Mouse (Mus musculus): Measurements from ENCODE around the gene Stk17b. TPM values are rescaled to one million over a fixed set of nuclear protein-coding genes. Genes with fewer than 3 reads are reported as not detected.
"Not testable (repeated sequence)": the region's sequence is repeated elsewhere in the genome, so short reads cannot be mapped to it uniquely, and the experiment has no call there.

Stk17b gene
- polyA plus RNA-seq, 1 experiment from 2014 or later: 17.1 TPM

DNA sequence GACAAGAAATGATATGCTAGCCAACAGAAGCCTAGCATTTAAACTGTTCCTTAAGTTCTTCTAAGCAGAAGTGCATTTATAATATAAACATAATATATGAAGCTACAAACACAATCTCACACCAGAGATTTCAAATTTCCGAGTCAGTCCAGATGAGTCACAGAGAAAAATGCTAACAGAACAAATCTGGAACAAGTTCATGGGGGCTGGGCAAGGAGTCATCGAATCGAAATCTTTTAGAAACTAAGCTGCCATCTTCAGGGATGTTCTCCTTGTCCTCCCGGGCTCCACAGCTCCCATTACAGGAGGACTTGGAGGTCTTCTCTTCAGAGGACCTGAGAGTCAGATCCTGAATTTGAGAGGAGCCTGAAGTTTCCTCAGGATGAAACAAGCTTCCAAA lies 27.7 kb downstream of the Stk17b start:
- H3K27ac ChIP-seq (ENCODE audit: low read depth, low read length): no peak overlapping the region
- 75% methylated on average over 4 of the region's 4 CpGs for WGBS
- no peak overlapping the region for H3K4me3 ChIP-seq (ENCODE audit: low read depth, low read length)
- peaks cover 19% of the 10 kb centered on the region for H3K36me3 ChIP-seq (ENCODE audit: control insufficient read depth, insufficient read depth)
- no peak for ATAC-seq
- H3K9ac ChIP-seq (ENCODE audit: low read depth, low read length): no peak overlapping the region
- no peak overlapping the region for H3K4me2 ChIP-seq (replicated peaks; ENCODE audit: low read depth)
- H3K9me3 ChIP-seq (ENCODE audit: control insufficient read depth): no peaks in the 10 kb centered on the region
- TF ChIP-seq CTCF (IDR thresholded peaks at IDR 0.05; ENCODE audit: low read depth): no peak
- no peaks in the 10 kb centered on the region for H3K27me3 ChIP-seq (replicated peaks; ENCODE audit: control insufficient read depth, insufficient read depth, low read length)
- no peaks in the 10 kb centered on the region for H3K4me1 ChIP-seq (replicated peaks; ENCODE audit: control insufficient read depth, insufficient read depth, low read length)

DNA sequence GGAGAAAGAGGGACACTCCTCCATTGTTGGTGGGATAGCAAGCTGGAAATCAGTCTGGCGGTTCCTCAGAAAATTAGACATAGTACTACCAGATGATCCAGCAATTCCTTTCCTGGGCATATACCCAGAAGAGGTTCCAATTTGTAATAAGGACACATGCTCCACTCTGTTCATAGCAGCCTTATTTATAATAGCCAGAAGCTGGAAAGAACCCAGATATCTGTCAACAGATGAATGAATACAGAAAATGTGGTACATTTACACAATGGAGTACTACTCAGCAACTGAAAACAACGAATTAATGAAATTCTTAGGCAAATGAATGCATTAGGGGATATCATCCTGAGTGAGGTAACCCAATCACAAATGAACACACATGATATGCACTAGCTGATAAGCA lies 31.5 kb downstream of the Stk17b start:
- not testable (repeated sequence) for ATAC-seq; H3K9ac ChIP-seq (ENCODE audit: low read depth, low read length); H3K9me3 ChIP-seq (ENCODE audit: control insufficient read depth); H3K27ac ChIP-seq (ENCODE audit: low read depth, low read length); H3K36me3 ChIP-seq (ENCODE audit: control insufficient read depth, insufficient read depth); H3K4me1 ChIP-seq (replicated peaks; ENCODE audit: control insufficient read depth, insufficient read depth, low read length); H3K4me3 ChIP-seq (ENCODE audit: low read depth, low read length); H3K27me3 ChIP-seq (replicated peaks; ENCODE audit: control insufficient read depth, insufficient read depth, low read length); H3K4me2 ChIP-seq (replicated peaks; ENCODE audit: low read depth)
- 91% methylated on average over 2 of the region's 2 CpGs for WGBS

DNA sequence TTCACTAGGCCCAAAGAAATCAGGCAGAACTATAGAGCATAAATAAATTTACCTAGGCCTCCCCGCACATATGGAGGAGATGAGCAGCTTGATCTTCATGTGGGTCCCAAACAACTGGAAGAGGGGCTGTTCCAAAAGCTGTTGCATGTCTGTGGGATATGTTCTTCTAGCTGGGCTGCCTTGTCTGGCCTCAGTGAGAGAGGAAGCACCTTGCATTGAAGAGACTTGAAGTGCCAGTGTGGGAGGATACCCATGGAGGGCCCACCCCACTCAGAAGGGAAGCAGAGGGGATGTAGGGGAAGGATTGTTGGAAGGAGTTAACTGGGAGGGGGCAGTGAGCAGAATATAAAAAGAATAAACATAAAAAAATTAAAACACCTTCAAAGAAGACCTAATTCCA lies 33.9 kb downstream of the Stk17b start:
- ATAC-seq: no peak
- H3K36me3 ChIP-seq (ENCODE audit: control insufficient read depth, insufficient read depth): no peaks in the 10 kb centered on the region
- no peaks in the 10 kb centered on the region for H3K27me3 ChIP-seq (replicated peaks; ENCODE audit: control insufficient read depth, insufficient read depth, low read length)
- H3K9ac ChIP-seq (ENCODE audit: low read depth, low read length): no peak overlapping the region
- no peak for TF ChIP-seq CTCF (IDR thresholded peaks at IDR 0.05; ENCODE audit: low read depth)
- no peak overlapping the region for H3K4me3 ChIP-seq (ENCODE audit: low read depth, low read length)
- 79% methylated on average over 1 of the region's 1 CpGs for WGBS
- H3K4me2 ChIP-seq (replicated peaks; ENCODE audit: low read depth): no peak overlapping the region
- H3K4me1 ChIP-seq (replicated peaks; ENCODE audit: control insufficient read depth, insufficient read depth, low read length): no peaks in the 10 kb centered on the region
- H3K27ac ChIP-seq (ENCODE audit: low read depth, low read length): no peak overlapping the region
- no peaks in the 10 kb centered on the region for H3K9me3 ChIP-seq (ENCODE audit: control insufficient read depth)

DNA sequence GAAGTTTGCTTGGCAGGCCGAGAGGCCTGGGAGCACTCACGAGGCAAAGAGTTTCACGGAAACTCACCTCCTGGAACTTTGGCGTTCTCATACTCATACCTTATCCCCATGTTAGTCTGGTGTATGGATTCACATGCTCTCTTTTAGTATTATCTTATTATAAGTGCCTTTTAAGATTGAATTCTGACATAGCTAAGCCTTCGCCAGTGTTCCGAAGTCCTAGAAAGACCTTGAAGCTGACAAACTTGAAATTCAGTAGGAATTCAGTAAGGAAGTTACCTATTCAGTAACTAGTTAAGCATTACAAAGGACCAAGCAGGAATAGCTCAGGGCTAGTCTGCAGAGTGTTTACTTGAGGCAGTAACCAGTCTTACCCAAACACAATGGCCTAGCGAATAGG lies 34.3 kb downstream of the Stk17b start:
- whole genome bisulfite sequencing: 92% methylated on average over 7 of the region's 7 CpGs
- H3K27ac ChIP-seq (ENCODE audit: low read depth, low read length); H3K4me3 ChIP-seq (ENCODE audit: low read depth, low read length); H3K4me1 ChIP-seq (replicated peaks; ENCODE audit: control insufficient read depth, insufficient read depth, low read length); H3K27me3 ChIP-seq (replicated peaks; ENCODE audit: control insufficient read depth, insufficient read depth, low read length); H3K4me2 ChIP-seq (replicated peaks; ENCODE audit: low read depth); H3K9me3 ChIP-seq (ENCODE audit: control insufficient read depth); ATAC-seq; H3K36me3 ChIP-seq (ENCODE audit: control insufficient read depth, insufficient read depth); H3K9ac ChIP-seq (ENCODE audit: low read depth, low read length): not testable (repeated sequence)

DNA sequence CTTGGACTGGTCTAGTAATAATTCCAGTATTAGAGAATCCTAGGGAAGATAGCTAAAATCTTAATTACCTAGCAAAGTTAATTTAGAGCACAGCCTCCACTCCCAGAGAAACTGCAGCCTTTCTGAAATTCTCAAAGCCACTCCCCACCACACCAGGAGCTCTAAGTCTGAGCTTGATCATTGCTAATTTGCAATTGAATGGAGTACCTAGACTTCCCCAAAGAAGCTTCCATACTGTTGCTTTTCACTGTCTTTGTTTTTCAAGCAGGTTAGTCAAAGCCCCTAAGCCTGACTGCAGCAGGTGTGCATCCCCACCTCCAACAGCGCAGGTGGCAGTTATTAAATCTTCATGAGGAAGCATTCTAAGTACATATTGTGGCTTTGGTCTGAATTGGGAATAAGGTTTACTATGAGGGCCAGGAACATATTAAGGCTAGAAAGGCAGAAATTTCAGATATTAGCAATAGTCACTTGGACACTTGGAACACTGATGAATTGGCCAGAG lies 35.1 kb downstream of the Stk17b start:
- H3K27ac ChIP-seq (ENCODE audit: low read depth, low read length); H3K4me1 ChIP-seq (replicated peaks; ENCODE audit: control insufficient read depth, insufficient read depth, low read length); H3K9ac ChIP-seq (ENCODE audit: low read depth, low read length); ATAC-seq; H3K4me3 ChIP-seq (ENCODE audit: low read depth, low read length); H3K4me2 ChIP-seq (replicated peaks; ENCODE audit: low read depth); H3K36me3 ChIP-seq (ENCODE audit: control insufficient read depth, insufficient read depth); H3K27me3 ChIP-seq (replicated peaks; ENCODE audit: control insufficient read depth, insufficient read depth, low read length); H3K9me3 ChIP-seq (ENCODE audit: control insufficient read depth): not testable (repeated sequence)
- 80% methylated on average over 1 of the region's 1 CpGs for WGBS

DNA sequence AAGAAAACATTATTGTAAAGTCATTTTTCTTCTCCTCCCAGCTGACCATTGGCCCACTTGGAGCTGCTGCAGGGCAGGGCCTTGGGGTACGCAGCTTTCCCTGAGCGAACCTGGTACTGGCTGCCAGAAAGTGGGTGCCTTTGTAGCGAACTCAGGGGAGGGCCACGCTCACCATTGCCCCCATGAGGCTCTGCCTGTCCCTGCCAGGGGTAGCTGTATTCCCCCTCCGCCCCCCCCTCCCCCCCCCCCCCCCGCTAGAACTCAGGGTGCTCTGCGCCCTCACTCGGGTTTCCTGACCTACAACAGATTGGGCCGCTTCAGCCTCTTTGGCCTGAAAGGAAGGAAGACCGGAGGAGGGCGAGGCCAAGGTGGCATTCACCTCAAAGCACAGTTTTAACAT lies 36.5 kb downstream of the Stk17b start:
- Histone ChIP-seq H3K4me1 (replicated peaks; ENCODE audit: control insufficient read depth, insufficient read depth, low read length) (no peaks in the 10 kb centered on the region), H3K36me3 (ENCODE audit: control insufficient read depth, insufficient read depth) (no peaks in the 10 kb centered on the region), H3K9me3 (ENCODE audit: control insufficient read depth) (no peaks in the 10 kb centered on the region), H3K27ac (ENCODE audit: low read depth, low read length) (no peak overlapping the region), H3K27me3 (replicated peaks; ENCODE audit: control insufficient read depth, insufficient read depth, low read length) (no peaks in the 10 kb centered on the region), H3K4me2 (replicated peaks; ENCODE audit: low read depth) (no peak overlapping the region), H3K4me3 (ENCODE audit: low read depth, low read length) (no peak overlapping the region), H3K9ac (ENCODE audit: low read depth, low read length) (no peak overlapping the region)
- WGBS: 59% methylated on average over 9 of the region's 11 CpGs
- no peak for ATAC-seq
- no peak for TF ChIP-seq CTCF (IDR thresholded peaks at IDR 0.05; ENCODE audit: low read depth)

DNA sequence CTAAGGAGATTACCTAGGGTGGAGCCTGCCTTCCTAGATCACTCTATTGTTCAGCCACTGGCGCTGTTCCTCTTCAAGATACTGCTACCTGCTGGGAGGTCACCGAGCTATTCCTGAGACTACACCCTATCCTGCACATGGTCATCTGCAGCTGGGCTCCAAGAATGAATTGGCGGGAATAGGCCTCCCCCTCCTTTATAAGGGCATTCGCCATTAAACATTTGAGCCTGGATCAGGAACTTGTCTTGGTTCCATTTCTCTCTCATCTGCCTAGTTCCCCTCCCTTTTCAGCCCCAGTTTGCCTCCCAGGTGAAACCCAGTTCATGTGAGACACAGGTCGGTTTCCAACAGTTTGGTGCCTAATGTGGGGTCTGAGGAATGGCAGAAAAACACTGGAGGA lies 39.0 kb downstream of the Stk17b start:
- no peak for ATAC-seq
- Histone ChIP-seq H3K27me3 (replicated peaks; ENCODE audit: control insufficient read depth, insufficient read depth, low read length) (no peaks in the 10 kb centered on the region), H3K4me1 (replicated peaks; ENCODE audit: control insufficient read depth, insufficient read depth, low read length) (no peaks in the 10 kb centered on the region), H3K4me2 (replicated peaks; ENCODE audit: low read depth) (no peak overlapping the region), H3K9me3 (ENCODE audit: control insufficient read depth) (no peaks in the 10 kb centered on the region), H3K9ac (ENCODE audit: low read depth, low read length) (no peak overlapping the region), H3K36me3 (ENCODE audit: control insufficient read depth, insufficient read depth) (no peaks in the 10 kb centered on the region), H3K4me3 (ENCODE audit: low read depth, low read length) (no peak overlapping the region), H3K27ac (ENCODE audit: low read depth, low read length) (no peak overlapping the region)
- 80% methylated on average over 5 of the region's 5 CpGs for WGBS
- no peak for TF ChIP-seq CTCF (IDR thresholded peaks at IDR 0.05; ENCODE audit: low read depth)
